Mouse (Mus musculus) intestine, embryonic 14.5 days (tissue): Measurements from ENCODE around the gene Raet1e. TPM values are rescaled to one million over a fixed set of nuclear protein-coding genes. Genes with fewer than 3 reads are reported as not detected.
"Not testable (repeated sequence)": the region's sequence is repeated elsewhere in the genome, so short reads cannot be mapped to it uniquely, and the experiment has no call there.

Experiments
- ATAC-seq: fragments of 200-750 bp; cut with Nextera tagmentation; replicated peaks from 2 replicates; pipeline ENCODE4 v1.8.0; 2017; ENCODE audit warnings: low read depth, moderate number of reproducible peaks, moderate TSS enrichment, moderate library complexity; ENCODE audit not compliant: low FRiP score, low TSS enrichment
- DNase-seq: peaks from one replicate; pipeline ENCODE4 v3.0.0-alpha.2; 2018; ENCODE audit warnings: low spot score
- H3K27ac ChIP-seq: fragments of 300-500 bp; sonication (generic); 2 replicates; pipeline ENCODE4 v1.5.1; 2014; ENCODE audit warnings: low read depth, mild to moderate bottlenecking, control low read depth
- H3K27me3 ChIP-seq: fragments of 300-500 bp; sonication (generic); replicated peaks from 2 replicates; pipeline ENCODE4 v1.6.1; 2014; ENCODE audit warnings: low read length, control low read depth; ENCODE audit not compliant: control insufficient read depth, insufficient read depth
- H3K36me3 ChIP-seq: fragments of 300-500 bp; sonication (generic); 2 replicates; pipeline ENCODE4 v1.6.1; 2014; ENCODE audit warnings: low read length, control low read depth; ENCODE audit not compliant: control insufficient read depth, insufficient read depth
- H3K4me1 ChIP-seq: fragments of 300-500 bp; sonication (generic); replicated peaks from 2 replicates; pipeline ENCODE4 v1.6.1; 2014; ENCODE audit warnings: low read length, control low read depth, mixed read lengths; ENCODE audit not compliant: control insufficient read depth, insufficient read depth
- H3K4me2 ChIP-seq: fragments of 300-500 bp; sonication (generic); 2 replicates; pipeline ENCODE4 v1.6.1; 2014; ENCODE audit warnings: low read length
- H3K4me3 ChIP-seq: fragments of 300-500 bp; sonication (generic); 2 replicates; pipeline ENCODE4 v1.5.1; 2014; ENCODE audit warnings: low read depth, low read length, control low read depth, mixed read lengths
- H3K9ac ChIP-seq: fragments of 300-500 bp; sonication (generic); 2 replicates; pipeline ENCODE4 v1.6.1; 2014; ENCODE audit warnings: mild to moderate bottlenecking, low read length
- H3K9me3 ChIP-seq: fragments of 300-500 bp; sonication (generic); 2 replicates; pipeline ENCODE4 v1.6.1; 2016; ENCODE audit warnings: low read length, control low read depth; ENCODE audit not compliant: control insufficient read depth
- WGBS: fragments of 180-500 bp; shearing (Covaris S2); extraction: QIAGEN DNeasy Blood & Tissue Kit; methylation state at CpG from one replicate; pipeline ENCODE4 v1.1.7; 2014; 5-methylcytosine and 5-hydroxymethylcytosine counted together
- polyA plus RNA-seq: library from polyadenylated mRNA; unstranded; fragments of >200 nt; fragmentation: Nextera tagmentation; extraction: Ambion mirVana; gene quantifications from 2 replicates; pipeline ENCODE4 v1.2.1, GENCODE M21; 2014

Raet1e gene
- polyA plus RNA-seq, 1 experiment from 2014 or later: 4.7 TPM

DNA sequence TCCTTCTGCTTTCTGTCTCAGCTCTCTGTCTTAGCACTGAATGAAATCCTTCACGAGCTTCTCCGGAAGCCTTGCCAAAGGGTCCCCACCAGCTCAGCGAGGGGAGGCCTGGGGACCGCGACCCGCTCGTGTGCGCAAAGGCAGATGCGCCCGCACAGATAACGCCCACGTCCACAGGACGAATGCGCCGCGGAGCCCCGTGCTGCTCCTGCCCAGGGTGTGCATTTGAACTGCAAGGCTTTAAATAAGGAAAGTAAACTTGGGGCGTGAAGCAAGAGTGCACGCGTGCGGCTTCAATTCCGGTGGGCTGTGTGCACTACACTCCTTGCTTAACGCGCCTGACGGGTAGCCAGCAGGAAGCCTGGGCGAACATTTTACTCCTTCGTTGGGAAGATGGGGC lies 7.8 kb upstream of the Raet1e start:
- ATAC-seq (no peak), DNase-seq (peak; percentile 76)
- peak overlapping the region; percentile 59 for H3K4me3 ChIP-seq
- no peak overlapping the region for H3K27ac ChIP-seq
- WGBS: under 1% methylated on average over 27 of the region's 27 CpGs
- H3K9ac ChIP-seq: no peak overlapping the region
- no peaks in the 10 kb centered on the region for H3K9me3 ChIP-seq
- peaks cover 51% of the 10 kb centered on the region for H3K27me3 ChIP-seq
- H3K36me3 ChIP-seq: no peaks in the 10 kb centered on the region
- H3K4me2 ChIP-seq: peak overlapping the region; percentile 96; the same call in 1 of the 2 replicates
- H3K4me1 ChIP-seq: peaks cover 6% of the 10 kb centered on the region; the same call in 1 of the 2 replicates

DNA sequence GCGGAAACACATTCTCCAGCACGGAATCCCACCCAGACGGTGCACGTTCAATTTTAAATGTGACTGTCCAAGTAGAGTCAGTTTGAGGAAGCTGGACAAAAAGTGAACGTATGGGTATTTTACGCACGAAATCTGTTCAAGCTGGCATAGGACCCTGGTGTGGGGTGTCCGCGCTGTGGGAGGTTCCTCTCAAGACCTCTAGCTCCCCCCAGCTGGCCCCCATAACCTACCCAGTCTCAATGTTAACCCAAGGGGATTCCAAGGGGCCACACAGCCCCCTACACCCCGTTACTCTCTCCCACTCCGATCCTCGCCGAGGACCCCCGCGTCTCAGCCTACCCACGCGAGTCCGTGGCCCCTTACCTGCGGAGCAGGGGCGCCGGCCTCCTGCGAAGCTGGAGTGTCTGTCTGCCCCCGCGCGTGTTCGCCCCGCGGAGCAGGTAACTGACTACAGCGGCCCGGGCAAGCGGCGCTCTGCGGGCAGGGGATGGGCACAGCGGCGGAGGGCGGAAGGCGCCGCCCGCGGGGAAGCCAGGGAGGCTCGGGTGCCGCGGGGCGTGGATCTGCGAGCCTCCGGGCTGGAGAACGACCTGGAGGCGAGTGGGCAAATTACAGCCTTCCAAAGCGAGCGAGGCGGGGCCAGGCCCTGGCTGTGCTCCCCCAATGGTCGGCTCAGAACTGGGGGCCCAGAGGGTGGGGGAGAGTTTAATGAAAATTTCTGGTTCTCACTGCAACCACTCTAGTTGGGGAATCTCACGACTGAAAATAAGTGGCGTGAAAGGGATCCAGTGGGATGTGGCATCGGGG lies 7.1 kb upstream of the Raet1e start:
- H3K9ac ChIP-seq, H3K27ac ChIP-seq, H3K36me3 ChIP-seq, ATAC-seq, H3K9me3 ChIP-seq, H3K4me1 ChIP-seq: not testable (repeated sequence)
- Histone ChIP-seq H3K4me2 (0 out of 2 replicates have a peak overlapping the region, but pooled peaks have one; percentile 96), H3K4me3 (peak overlapping the region; percentile 11; the same call in 1 of the 2 replicates), H3K27me3 (peaks cover 57% of the 10 kb centered on the region)
- WGBS: under 1% methylated on average over 53 of the region's 55 CpGs
- peak; percentile 55 for DNase-seq

DNA sequence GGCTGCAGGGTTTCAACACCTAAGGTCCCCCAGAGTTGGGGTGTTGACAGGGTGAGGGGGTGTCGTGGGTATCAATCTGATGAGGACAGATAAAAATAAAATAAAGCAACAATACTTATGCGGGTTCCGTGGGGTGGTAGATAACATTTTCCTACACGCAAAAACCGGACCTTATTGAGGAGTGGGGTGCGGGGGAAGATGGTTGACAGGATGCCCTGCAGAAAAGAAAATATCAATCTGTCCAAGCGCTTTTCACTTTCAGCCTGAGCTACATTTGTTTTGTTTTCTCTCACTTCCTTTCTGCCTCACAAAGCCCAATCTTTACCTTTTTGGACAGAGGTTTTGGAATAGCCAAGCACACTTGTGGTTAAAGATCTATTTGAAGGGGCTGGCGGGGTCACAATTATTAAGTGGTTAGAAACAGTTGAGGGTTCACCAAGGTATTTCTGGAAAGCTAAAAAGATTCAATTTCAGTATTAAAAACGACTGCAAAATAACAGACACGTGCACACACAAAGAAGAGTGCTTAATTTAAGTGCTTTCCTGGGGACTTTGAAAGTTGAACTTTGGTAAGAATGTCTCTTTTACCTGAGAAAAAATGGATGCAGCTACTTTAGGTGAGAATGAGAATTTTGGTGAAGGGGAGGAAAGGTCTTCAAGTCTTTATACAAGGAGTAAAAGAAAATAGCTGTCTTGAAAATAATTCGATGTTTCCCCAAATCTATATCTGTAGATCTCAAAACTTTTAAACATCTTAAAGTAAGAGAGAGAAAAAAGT lies 6.3 kb upstream of the Raet1e start:
- 3% methylated on average over 11 of the region's 11 CpGs for WGBS
- DNase-seq: peak; percentile 63

DNA sequence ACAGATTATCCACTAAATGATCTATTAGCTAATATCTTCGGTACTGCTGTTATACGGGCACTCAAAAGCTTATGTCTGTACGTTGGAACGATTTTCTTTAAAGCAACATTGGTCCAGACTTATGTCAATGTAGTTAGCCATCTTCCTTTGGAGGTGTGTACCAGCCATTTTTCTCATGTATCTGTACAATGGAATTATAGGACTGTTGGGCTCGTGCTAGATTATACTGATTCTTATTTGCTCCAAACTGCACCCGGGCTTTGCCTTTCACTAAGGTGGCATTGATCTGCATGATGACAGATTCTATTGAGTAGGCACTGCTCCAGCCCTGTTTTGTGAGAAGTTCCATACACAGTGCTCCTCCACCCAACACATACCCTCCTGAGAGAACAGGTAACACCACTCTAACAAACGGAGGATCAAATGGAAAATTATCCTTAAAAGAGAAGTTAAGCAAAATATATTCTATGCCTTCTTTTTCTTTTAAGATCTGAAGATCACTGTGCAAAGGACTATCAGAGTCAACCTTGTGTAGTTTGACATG lies 5.2 kb upstream of the Raet1e start:
- H3K4me3 ChIP-seq, H3K4me2 ChIP-seq, H3K27ac ChIP-seq, H3K4me1 ChIP-seq, ATAC-seq, H3K9me3 ChIP-seq, H3K36me3 ChIP-seq, H3K9ac ChIP-seq: not testable (repeated sequence)
- WGBS: 13% methylated on average over 6 of the region's 7 CpGs
- peak; percentile 53 for DNase-seq
- H3K27me3 ChIP-seq: peaks cover 77% of the 10 kb centered on the region

More for the DNA sequence above, 6.3 kb upstream of the Raet1e start:
- H3K9ac ChIP-seq, H3K4me1 ChIP-seq, H3K27ac ChIP-seq, H3K4me3 ChIP-seq, ATAC-seq, H3K36me3 ChIP-seq, H3K4me2 ChIP-seq, H3K9me3 ChIP-seq: not testable (repeated sequence)
- peaks cover 65% of the 10 kb centered on the region for H3K27me3 ChIP-seq

DNA sequence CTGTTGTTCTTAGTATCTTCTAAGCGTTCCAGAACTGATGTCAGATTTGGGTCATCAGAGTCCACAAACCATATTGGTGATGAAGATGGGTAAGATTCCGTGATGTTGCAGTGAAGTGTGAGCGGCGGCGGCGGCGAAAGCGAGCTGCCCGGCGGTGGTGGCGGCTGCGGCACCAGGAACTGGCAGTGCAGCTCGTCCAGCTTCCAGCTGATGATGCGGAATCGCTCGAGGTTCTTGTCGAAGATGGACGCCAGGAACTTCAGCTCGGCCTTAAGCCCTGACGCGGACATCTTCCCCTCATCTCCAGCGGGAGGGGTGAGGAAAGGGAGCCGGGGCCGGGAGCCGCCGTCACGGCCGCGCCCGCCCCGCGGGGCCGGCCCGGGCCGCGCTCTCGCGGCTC lies 4.2 kb upstream of the Raet1e start:
- Histone ChIP-seq H3K4me2 (peak overlapping the region; percentile 49), H3K4me3 (peak overlapping the region; percentile 29), H3K27me3 (peaks cover 86% of the 10 kb centered on the region)
- not testable (repeated sequence) for H3K9ac ChIP-seq, H3K27ac ChIP-seq, H3K36me3 ChIP-seq, H3K4me1 ChIP-seq, ATAC-seq, H3K9me3 ChIP-seq
- peak; percentile 80 for DNase-seq
- WGBS: 1% methylated on average over 38 of the region's 38 CpGs

DNA sequence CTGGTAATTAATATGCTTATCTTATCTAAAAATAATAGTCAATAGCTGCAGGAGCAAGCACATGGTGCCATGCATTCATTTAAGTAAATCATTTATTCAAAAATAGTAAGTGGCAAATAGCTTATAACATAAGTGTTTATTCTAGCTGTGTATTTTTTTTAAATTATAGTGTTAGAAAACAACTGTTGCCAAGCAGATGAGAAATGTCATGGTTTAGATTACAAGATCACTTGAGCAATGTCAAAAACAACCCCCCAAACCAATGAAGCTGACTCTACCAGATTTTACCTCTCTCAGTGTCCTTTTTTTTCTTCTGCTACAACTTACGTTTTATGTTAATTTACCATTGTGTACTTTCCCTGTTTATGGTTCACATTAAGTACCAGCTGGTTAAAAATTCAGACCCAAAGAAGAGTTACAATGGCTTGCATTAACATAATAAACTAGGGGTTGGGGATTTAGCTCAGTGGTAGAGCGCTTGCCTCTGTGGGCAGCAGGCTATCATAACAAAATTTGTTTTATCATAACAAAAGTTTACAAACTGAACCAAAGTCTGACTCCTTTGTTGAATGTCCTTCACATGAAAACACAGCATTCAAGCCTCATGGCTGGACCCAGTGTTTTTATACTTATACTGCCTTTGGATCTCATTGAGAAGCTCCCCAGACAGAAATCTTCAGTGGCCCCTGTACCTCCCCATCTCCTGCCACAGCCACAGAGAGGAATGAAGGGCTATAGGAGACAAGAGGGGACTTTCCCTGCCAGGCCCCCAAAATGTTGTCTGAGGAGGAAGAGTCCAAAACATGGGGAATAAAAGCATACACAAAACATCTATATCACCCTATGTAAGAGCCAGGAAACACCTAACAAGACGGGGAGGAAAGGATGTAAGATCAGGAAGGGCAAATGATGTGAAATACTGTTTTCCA lies 3.2 kb upstream of the Raet1e start:
- ATAC-seq (no peak), DNase-seq (peak; percentile 53)
- Histone ChIP-seq H3K27ac (no peak overlapping the region), H3K36me3 (no peaks in the 10 kb centered on the region), H3K27me3 (peaks cover 92% of the 10 kb centered on the region), H3K4me2 (no peak overlapping the region), H3K4me3 (no peak overlapping the region), H3K9ac (no peak overlapping the region), H3K4me1 (peaks cover under 1% of the 10 kb centered on the region; the same call in 1 of the 2 replicates), H3K9me3 (no peaks in the 10 kb centered on the region)
- WGBS: 20% methylated on average over 3 of the region's 3 CpGs

DNA sequence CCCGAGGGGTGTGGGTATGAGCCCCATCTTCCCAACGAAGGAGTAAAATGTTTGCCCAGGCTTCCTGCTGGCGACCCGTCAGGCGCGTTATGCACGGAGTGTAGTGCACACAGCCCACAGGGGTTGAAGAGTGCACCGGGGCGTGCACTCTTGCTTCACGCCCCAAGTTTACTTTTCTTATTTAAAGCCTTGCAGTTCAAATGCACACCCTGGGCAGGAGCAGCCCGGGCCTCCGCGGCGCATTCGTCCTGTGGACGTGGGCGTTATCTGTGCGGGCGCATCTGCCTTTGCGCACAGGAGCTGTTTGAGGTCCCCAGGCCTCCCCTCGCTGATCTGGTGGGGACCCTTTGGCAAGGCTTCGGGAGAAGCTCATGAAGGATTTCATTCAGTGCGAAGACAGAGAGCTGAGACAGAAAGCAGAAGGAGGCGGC lies 777 bp downstream of the Raet1e start:
- Histone ChIP-seq H3K4me2 (peak overlapping the region; percentile 46), H3K27me3 (peaks cover 71% of the 10 kb centered on the region), H3K9ac (no peak overlapping the region), H3K36me3 (no peaks in the 10 kb centered on the region), H3K27ac (no peak overlapping the region), H3K9me3 (no peaks in the 10 kb centered on the region), H3K4me1 (no peaks in the 10 kb centered on the region), H3K4me3 (peak overlapping the region; percentile 29; the same call in 1 of the 2 replicates)
- DNase-seq (peak; percentile 69), ATAC-seq (no peak)
- WGBS: under 1% methylated on average over 24 of the region's 24 CpGs
